Mouse (Mus musculus) limb, embryonic 13.5 days (tissue): ENCODE measurements around the gene Ust. TPM values are rescaled to one million over a fixed set of nuclear protein-coding genes. Genes with fewer than 3 reads are reported as not detected.
A peak's percentile ranks its signal among the peaks of the same experiment; 100 is the strongest.

Experiments used
- ATAC-seq: fragments of 200-750 bp; cut with Nextera tagmentation; 2 replicates; pipeline ENCODE4 v1.8.0; 2017; ENCODE audit warnings: low read depth, moderate number of reproducible peaks, moderate TSS enrichment; ENCODE audit not compliant: low FRiP score
- H3K27ac ChIP-seq: fragments of 300-500 bp; sonication (generic); 2 replicates; pipeline ENCODE4 v1.5.1; 2015; ENCODE audit warnings: inconsistent platforms, mild to moderate bottlenecking, moderate library complexity
- H3K27me3 ChIP-seq: fragments of 300-500 bp; sonication (generic); 2 replicates; pipeline ENCODE4 v1.6.1; 2015; ENCODE audit warnings: mild to moderate bottlenecking, inconsistent platforms
- H3K36me3 ChIP-seq: fragments of 300-500 bp; sonication (generic); 2 replicates; pipeline ENCODE4 v1.6.1; 2015; ENCODE audit warnings: inconsistent platforms, mild to moderate bottlenecking, moderate library complexity
- H3K4me1 ChIP-seq: fragments of 300-500 bp; sonication (generic); 2 replicates; pipeline ENCODE4 v1.6.1; 2015; ENCODE audit warnings: inconsistent platforms
- H3K4me2 ChIP-seq: fragments of 300-500 bp; sonication (generic); replicated peaks from 2 replicates; pipeline ENCODE4 v1.6.1; 2015; ENCODE audit warnings: inconsistent platforms, mild to moderate bottlenecking, moderate library complexity
- H3K4me3 ChIP-seq: fragments of 300-500 bp; sonication (generic); 2 replicates; pipeline ENCODE4 v1.5.1; 2015; ENCODE audit warnings: moderate library complexity, mild to moderate bottlenecking, inconsistent platforms
- H3K9ac ChIP-seq: fragments of 300-500 bp; sonication (generic); 2 replicates; pipeline ENCODE4 v1.6.1; 2015; ENCODE audit warnings: mild to moderate bottlenecking, inconsistent platforms
- H3K9me3 ChIP-seq: fragments of 300-500 bp; sonication (generic); 2 replicates; pipeline ENCODE4 v1.6.1; 2016; ENCODE audit warnings: inconsistent platforms
- WGBS: fragments of 180-500 bp; shearing (Covaris S2); methylation state at CpG from one replicate; pipeline ENCODE4 v1.1.7; 2015; 5-methylcytosine and 5-hydroxymethylcytosine counted together
- polyA plus RNA-seq: library from polyadenylated mRNA; unstranded; fragments of >200 nt; fragmentation: Nextera tagmentation; extraction: Ambion mirVana; gene quantifications from 2 replicates; pipeline ENCODE4 v1.2.1, GENCODE M21; 2015

The Ust gene
- polyA plus RNA-seq, 1 experiment from 2014 or later, result 9.1 TPM

- Histone ChIP-seq H3K9ac (no peak overlapping the region), H3K27me3 (no peaks in the 10 kb centered on the region), H3K9me3 (no peaks in the 10 kb centered on the region), H3K4me1 (0 out of 2 replicates have a peak, but pooled peaks cover 4% of the 10 kb centered on the region), H3K4me3 (no peak overlapping the region), H3K27ac (no peak overlapping the region), H3K36me3 (no peaks in the 10 kb centered on the region), H3K4me2 (no peak overlapping the region)
- peak; percentile 57; the same call in 1 of the 2 replicates for ATAC-seq
- 58% methylated on average over 1 of the region's 1 CpGs for WGBS
Measured at GRCm38 (mm10) chr10:8299166-8299565, 219.5 kb downstream of the Ust start.

- ATAC-seq, result no peak
- WGBS, result 57% methylated on average over 2 of the region's 2 CpGs
- H3K27me3 ChIP-seq, result no peaks in the 10 kb centered on the region
- no peak overlapping the region for H3K9ac ChIP-seq
- no peak overlapping the region for H3K4me2 ChIP-seq
- no peak overlapping the region for H3K27ac ChIP-seq
- H3K4me1 ChIP-seq, result peaks cover 6% of the 10 kb centered on the region; the same call in 1 of the 2 replicates
- no peaks in the 10 kb centered on the region for H3K9me3 ChIP-seq
- no peaks in the 10 kb centered on the region for H3K36me3 ChIP-seq
- H3K4me3 ChIP-seq, result no peak overlapping the region
Measured at GRCm38 (mm10) chr10:8297214-8297613, 221.4 kb downstream of the Ust start.

- Histone ChIP-seq H3K4me1 (peaks cover 18% of the 10 kb centered on the region), H3K9ac (no peak overlapping the region), H3K36me3 (peaks cover 3% of the 10 kb centered on the region; the same call in 1 of the 2 replicates), H3K4me3 (no peak overlapping the region), H3K9me3 (no peaks in the 10 kb centered on the region), H3K4me2 (no peak overlapping the region), H3K27me3 (no peaks in the 10 kb centered on the region), H3K27ac (no peak overlapping the region)
- WGBS, result 49% methylated on average over 5 of the region's 5 CpGs
- no peak for ATAC-seq
Measured at GRCm38 (mm10) chr10:8290661-8291060, 228.0 kb downstream of the Ust start.

- 11% methylated on average over 6 of the region's 6 CpGs for WGBS
- no peaks in the 10 kb centered on the region for H3K27me3 ChIP-seq
- H3K9me3 ChIP-seq, result no peaks in the 10 kb centered on the region
- peaks cover 3% of the 10 kb centered on the region; the same call in 1 of the 2 replicates for H3K36me3 ChIP-seq
- no peak overlapping the region for H3K9ac ChIP-seq
- H3K4me3 ChIP-seq, result no peak overlapping the region
- H3K4me2 ChIP-seq, result no peak overlapping the region
- peaks cover 17% of the 10 kb centered on the region for H3K4me1 ChIP-seq
- H3K27ac ChIP-seq, result no peak overlapping the region
- peak; percentile 84 for ATAC-seq
Measured at GRCm38 (mm10) chr10:8287350-8287791, 231.3 kb downstream of the Ust start.

- Histone ChIP-seq H3K36me3 (peaks cover 2% of the 10 kb centered on the region; the same call in 1 of the 2 replicates), H3K9ac (no peak overlapping the region), H3K27me3 (no peaks in the 10 kb centered on the region), H3K4me2 (no peak overlapping the region), H3K9me3 (no peaks in the 10 kb centered on the region), H3K4me1 (peaks cover 13% of the 10 kb centered on the region), H3K4me3 (no peak overlapping the region), H3K27ac (no peak overlapping the region)
- 89% methylated on average over 3 of the region's 3 CpGs for WGBS
- no peak for ATAC-seq
Measured at GRCm38 (mm10) chr10:8283991-8284390, 234.6 kb downstream of the Ust start.

- WGBS, result 80% methylated on average over 5 of the region's 5 CpGs
- Histone ChIP-seq H3K4me1 (no peaks in the 10 kb centered on the region), H3K27ac (no peak overlapping the region), H3K9ac (no peak overlapping the region), H3K4me2 (no peak overlapping the region), H3K4me3 (no peak overlapping the region), H3K9me3 (no peaks in the 10 kb centered on the region), H3K27me3 (no peaks in the 10 kb centered on the region), H3K36me3 (no peaks in the 10 kb centered on the region)
- no peak for ATAC-seq
Measured at GRCm38 (mm10) chr10:8277094-8277493, 241.5 kb downstream of the Ust start.

GRCm38 (mm10) chr10:8269681-8270080, 248.9 kb downstream of the Ust start:
- no peaks in the 10 kb centered on the region for H3K27me3 ChIP-seq
- H3K9ac ChIP-seq, result no peak overlapping the region
- no peaks in the 10 kb centered on the region for H3K36me3 ChIP-seq
- H3K4me3 ChIP-seq, result no peak overlapping the region
- H3K4me2 ChIP-seq, result no peak overlapping the region
- no peaks in the 10 kb centered on the region for H3K9me3 ChIP-seq
- 0 out of 2 replicates have a peak, but pooled peaks cover 4% of the 10 kb centered on the region for H3K4me1 ChIP-seq
- ATAC-seq, result no peak
- 92% methylated on average over 4 of the region's 4 CpGs for WGBS
- no peak overlapping the region for H3K27ac ChIP-seq

GRCm38 (mm10) chr10:8259716-8260115, 258.9 kb downstream of the Ust start:
- H3K27me3 ChIP-seq, result no peaks in the 10 kb centered on the region
- peak; percentile 68; the same call in 1 of the 2 replicates for ATAC-seq
- no peaks in the 10 kb centered on the region for H3K36me3 ChIP-seq
- H3K4me3 ChIP-seq, result no peak overlapping the region
- 10% methylated on average over 4 of the region's 4 CpGs for WGBS
- H3K4me2 ChIP-seq, result no peak overlapping the region
- H3K4me1 ChIP-seq, result peaks cover 40% of the 10 kb centered on the region
- H3K9ac ChIP-seq, result no peak overlapping the region
- no peaks in the 10 kb centered on the region for H3K9me3 ChIP-seq
- H3K27ac ChIP-seq, result peak overlapping the region; percentile 65

- H3K9ac ChIP-seq, result no peak overlapping the region
- ATAC-seq, result no peak
- no peak overlapping the region for H3K4me3 ChIP-seq
- H3K36me3 ChIP-seq, result peaks cover 6% of the 10 kb centered on the region; the same call in 1 of the 2 replicates
- 81% methylated on average over 3 of the region's 3 CpGs for WGBS
- H3K9me3 ChIP-seq, result no peaks in the 10 kb centered on the region
- H3K27me3 ChIP-seq, result no peaks in the 10 kb centered on the region
- H3K4me1 ChIP-seq, result no peaks in the 10 kb centered on the region
- H3K4me2 ChIP-seq, result no peak overlapping the region
- no peak overlapping the region for H3K27ac ChIP-seq
Measured at GRCm38 (mm10) chr10:8250005-8250404, 268.6 kb downstream of the Ust start.

- Histone ChIP-seq H3K9ac (no peak overlapping the region), H3K36me3 (peaks cover 6% of the 10 kb centered on the region; the same call in 1 of the 2 replicates), H3K4me2 (no peak overlapping the region), H3K9me3 (no peaks in the 10 kb centered on the region), H3K27me3 (no peaks in the 10 kb centered on the region), H3K27ac (no peak overlapping the region), H3K4me1 (no peaks in the 10 kb centered on the region), H3K4me3 (no peak overlapping the region)
- no peak for ATAC-seq
- 11% methylated on average over 4 of the region's 4 CpGs for WGBS
Measured at GRCm38 (mm10) chr10:8242336-8242735, 276.3 kb downstream of the Ust start.

GRCm38 (mm10) chr10:8240703-8241102, 277.9 kb downstream of the Ust start:
- no peak overlapping the region for H3K9ac ChIP-seq
- no peaks in the 10 kb centered on the region for H3K4me1 ChIP-seq
- H3K36me3 ChIP-seq, result peaks cover 2% of the 10 kb centered on the region; the same call in 1 of the 2 replicates
- ATAC-seq, result no peak
- H3K4me3 ChIP-seq, result no peak overlapping the region
- no peak overlapping the region for H3K27ac ChIP-seq
- no peaks in the 10 kb centered on the region for H3K27me3 ChIP-seq
- WGBS, result 76% methylated on average over 3 of the region's 4 CpGs
- no peaks in the 10 kb centered on the region for H3K9me3 ChIP-seq
- no peak overlapping the region for H3K4me2 ChIP-seq

- no peaks in the 10 kb centered on the region for H3K27me3 ChIP-seq
- no peaks in the 10 kb centered on the region for H3K9me3 ChIP-seq
- H3K4me2 ChIP-seq, result no peak overlapping the region
- H3K27ac ChIP-seq, result no peak overlapping the region
- 0 out of 2 replicates have a peak, but pooled peaks have one; percentile 29 for ATAC-seq
- WGBS, result 14% methylated on average over 3 of the region's 3 CpGs
- no peaks in the 10 kb centered on the region for H3K4me1 ChIP-seq
- H3K9ac ChIP-seq, result no peak overlapping the region
- H3K36me3 ChIP-seq, result no peaks in the 10 kb centered on the region
- H3K4me3 ChIP-seq, result no peak overlapping the region
Measured at GRCm38 (mm10) chr10:8240242-8240641, 278.4 kb downstream of the Ust start.
